Mouse (Mus musculus) intestine, embryonic 14.5 days (tissue): Measurements from ENCODE around the gene Adgrd1. TPM values are rescaled to one million over a fixed set of nuclear protein-coding genes. Genes with fewer than 3 reads are reported as not detected.

Experiments used
- ATAC-seq: fragments of 200-750 bp; cut with Nextera tagmentation; replicated peaks from 2 replicates; pipeline ENCODE4 v1.8.0; 2017; ENCODE audit warnings: low read depth, moderate number of reproducible peaks, moderate TSS enrichment, moderate library complexity; ENCODE audit not compliant: low FRiP score, low TSS enrichment
- DNase-seq: peaks from one replicate; pipeline ENCODE4 v3.0.0-alpha.2; 2018; ENCODE audit warnings: low spot score
- H3K27ac ChIP-seq: fragments of 300-500 bp; sonication (generic); 2 replicates; pipeline ENCODE4 v1.5.1; 2014; ENCODE audit warnings: low read depth, mild to moderate bottlenecking, control low read depth
- H3K27me3 ChIP-seq: fragments of 300-500 bp; sonication (generic); replicated peaks from 2 replicates; pipeline ENCODE4 v1.6.1; 2014; ENCODE audit warnings: low read length, control low read depth; ENCODE audit not compliant: control insufficient read depth, insufficient read depth
- H3K36me3 ChIP-seq: fragments of 300-500 bp; sonication (generic); 2 replicates; pipeline ENCODE4 v1.6.1; 2014; ENCODE audit warnings: low read length, control low read depth; ENCODE audit not compliant: control insufficient read depth, insufficient read depth
- H3K4me1 ChIP-seq: fragments of 300-500 bp; sonication (generic); replicated peaks from 2 replicates; pipeline ENCODE4 v1.6.1; 2014; ENCODE audit warnings: low read length, control low read depth, mixed read lengths; ENCODE audit not compliant: control insufficient read depth, insufficient read depth
- H3K4me2 ChIP-seq: fragments of 300-500 bp; sonication (generic); 2 replicates; pipeline ENCODE4 v1.6.1; 2014; ENCODE audit warnings: low read length
- H3K4me3 ChIP-seq: fragments of 300-500 bp; sonication (generic); 2 replicates; pipeline ENCODE4 v1.5.1; 2014; ENCODE audit warnings: low read depth, low read length, control low read depth, mixed read lengths
- H3K9ac ChIP-seq: fragments of 300-500 bp; sonication (generic); 2 replicates; pipeline ENCODE4 v1.6.1; 2014; ENCODE audit warnings: mild to moderate bottlenecking, low read length
- H3K9me3 ChIP-seq: fragments of 300-500 bp; sonication (generic); 2 replicates; pipeline ENCODE4 v1.6.1; 2016; ENCODE audit warnings: low read length, control low read depth; ENCODE audit not compliant: control insufficient read depth
- WGBS: fragments of 180-500 bp; shearing (Covaris S2); extraction: QIAGEN DNeasy Blood & Tissue Kit; methylation state at CpG from one replicate; pipeline ENCODE4 v1.1.7; 2014; 5-methylcytosine and 5-hydroxymethylcytosine counted together
- polyA plus RNA-seq: library from polyadenylated mRNA; unstranded; fragments of >200 nt; fragmentation: Nextera tagmentation; extraction: Ambion mirVana; gene quantifications from 2 replicates; pipeline ENCODE4 v1.2.1, GENCODE M21; 2014

Gene Adgrd1
- polyA plus RNA-seq, 1 experiment from 2014 or later: 0.62 TPM

DNA sequence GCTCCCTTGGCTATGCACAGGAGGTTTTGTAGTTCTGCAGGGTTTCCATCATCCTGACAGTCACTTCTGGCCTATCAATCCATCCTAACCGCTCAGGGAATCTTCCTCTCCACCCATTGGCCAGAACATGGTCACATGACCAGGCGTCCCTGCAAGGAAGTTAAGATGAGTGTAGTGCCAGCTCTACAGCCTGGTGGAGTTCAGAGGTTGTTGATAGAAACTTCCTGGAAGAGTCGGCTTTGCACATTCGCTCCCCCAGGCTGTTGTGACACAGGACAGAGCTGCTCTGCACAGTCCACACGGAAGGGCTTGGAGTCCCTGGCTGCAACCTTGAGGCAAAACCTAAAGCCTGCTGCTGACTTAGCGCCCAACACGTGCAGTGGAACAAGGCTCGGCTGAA, 152.5 kb downstream of the Adgrd1 start:
- no peak overlapping the region for H3K4me2 ChIP-seq
- DNase-seq (no peak), ATAC-seq (no peak)
- H3K4me1 ChIP-seq: no peaks in the 10 kb centered on the region
- WGBS: 59% methylated on average over 8 of the region's 8 CpGs
- no peak overlapping the region for H3K4me3 ChIP-seq
- H3K36me3 ChIP-seq: no peaks in the 10 kb centered on the region
- H3K27me3 ChIP-seq: no peaks in the 10 kb centered on the region
- H3K9ac ChIP-seq: no peak overlapping the region
- no peaks in the 10 kb centered on the region for H3K9me3 ChIP-seq
- no peak overlapping the region for H3K27ac ChIP-seq

Other genes with a start within 250 kb of the Adgrd1 start
- 0.51 and 0.72 TPM in 2 replicates for gene Rimbp2, start 143.3 kb upstream of the Adgrd1 start, polyA plus RNA-seq
- 25.9 and 28.3 TPM in 2 replicates for gene Stx2, start 88.2 kb upstream of the Adgrd1 start, polyA plus RNA-seq
- 598 and 658 TPM in 2 replicates for gene Ran, start 76.7 kb upstream of the Adgrd1 start, polyA plus RNA-seq